Mouse (Mus musculus) embryonic facial prominence, embryonic 11.5 days (tissue): ENCODE measurements around the gene Ube2t. TPM values are rescaled to one million over a fixed set of nuclear protein-coding genes. Genes with fewer than 3 reads are reported as not detected.

Source experiments
- ATAC-seq: fragments of 200-750 bp; cut with Nextera tagmentation; replicated peaks from 2 replicates; pipeline ENCODE4 v1.8.0; 2017; ENCODE audit warnings: low read depth; ENCODE audit not compliant: insufficient number of reproducible peaks, low FRiP score, low TSS enrichment
- DNase-seq: peaks from one replicate; pipeline ENCODE4 v3.0.0-alpha.2; 2015; ENCODE audit warnings: low spot score
- H3K27ac ChIP-seq: fragments of 300-500 bp; sonication (generic); replicated peaks from 2 replicates; pipeline ENCODE4 v1.5.1; 2014; ENCODE audit warnings: mild to moderate bottlenecking, low read depth, low read length, control low read depth
- H3K27me3 ChIP-seq: fragments of 300-500 bp; sonication (generic); 2 replicates; pipeline ENCODE4 v1.6.1; 2014; ENCODE audit warnings: mild to moderate bottlenecking, low read length, moderate library complexity, mixed read lengths; ENCODE audit not compliant: control insufficient read depth, insufficient read depth
- H3K36me3 ChIP-seq: fragments of 300-500 bp; sonication (generic); replicated peaks from 2 replicates; pipeline ENCODE4 v1.6.1; 2014; ENCODE audit warnings: low read depth, mild to moderate bottlenecking, low read length, moderate library complexity, mixed read lengths; ENCODE audit not compliant: control insufficient read depth, insufficient read depth
- H3K4me1 ChIP-seq: fragments of 300-500 bp; sonication (generic); 2 replicates; pipeline ENCODE4 v1.6.1; 2014; ENCODE audit warnings: low read length, mixed read lengths; ENCODE audit not compliant: control insufficient read depth, insufficient read depth
- H3K4me2 ChIP-seq: fragments of 300-500 bp; sonication (generic); 2 replicates; pipeline ENCODE4 v1.6.1; 2014; ENCODE audit warnings: low read depth, mild to moderate bottlenecking, control low read depth, low read length, moderate library complexity
- H3K4me3 ChIP-seq: fragments of 300-500 bp; sonication (generic); 2 replicates; pipeline ENCODE4 v1.5.1; 2014; ENCODE audit warnings: low read depth, low read length, control low read depth
- H3K9ac ChIP-seq: fragments of 300-500 bp; sonication (generic); replicated peaks from 2 replicates; pipeline ENCODE4 v1.6.1; 2014; ENCODE audit warnings: mild to moderate bottlenecking, control low read depth, low read length
- H3K9me3 ChIP-seq: fragments of 300-500 bp; sonication (generic); replicated peaks from 2 replicates; pipeline ENCODE4 v1.6.1; 2016; ENCODE audit warnings: mild to moderate bottlenecking, low read length, inconsistent platforms, mixed read lengths; ENCODE audit not compliant: control insufficient read depth
- WGBS: fragments of 180-500 bp; shearing (Covaris S2); extraction: QIAGEN DNeasy Blood & Tissue Kit; methylation state at CpG from one replicate; pipeline ENCODE4 v1.1.7; 2014; 5-methylcytosine and 5-hydroxymethylcytosine counted together
- polyA plus RNA-seq: library from polyadenylated mRNA; unstranded; fragments of >200 nt; fragmentation: Nextera tagmentation; extraction: Ambion mirVana; gene quantifications from 2 replicates; pipeline ENCODE4 v1.2.1, GENCODE M21; 2014

Gene Ube2t
- 44.8 and 46.4 TPM in 2 replicates for polyA plus RNA-seq

- Histone ChIP-seq H3K4me1 (no peaks in the 10 kb centered on the region), H3K9me3 (no peaks in the 10 kb centered on the region), H3K4me3 (peak within 1 kb of the TSS; percentile 69), H3K27ac (no peak within 1 kb of the TSS), H3K27me3 (no peaks in the 10 kb centered on the region), H3K36me3 (no peaks in the 10 kb centered on the region), H3K9ac (peak within 1 kb of the TSS; percentile 69), H3K4me2 (peak within 1 kb of the TSS; percentile 52)
- ATAC-seq = peak; percentile 95
- peak; percentile 98 for DNase-seq
- 2% methylated on average over 50 of the region's 50 CpGs for WGBS
These were observed at the start of gene Ube2t for GRCm38 (mm10) chr1:134962053-134962803. Ube2t (plus strand) TSS chr1:134962565.

GRCm38 (mm10) chr1:134913535-134913934 lies 48.8 kb upstream of the Ube2t start:
- no peaks in the 10 kb centered on the region for H3K4me1 ChIP-seq
- DNase-seq (no peak), ATAC-seq (no peak)
- 95% methylated on average over 4 of the region's 4 CpGs for WGBS
- H3K36me3 ChIP-seq = no peaks in the 10 kb centered on the region
- no peak overlapping the region for H3K9ac ChIP-seq
- no peak overlapping the region for H3K4me2 ChIP-seq
- no peaks in the 10 kb centered on the region for H3K27me3 ChIP-seq
- no peaks in the 10 kb centered on the region for H3K9me3 ChIP-seq
- H3K4me3 ChIP-seq = no peak overlapping the region
- no peak overlapping the region for H3K27ac ChIP-seq

DNA sequence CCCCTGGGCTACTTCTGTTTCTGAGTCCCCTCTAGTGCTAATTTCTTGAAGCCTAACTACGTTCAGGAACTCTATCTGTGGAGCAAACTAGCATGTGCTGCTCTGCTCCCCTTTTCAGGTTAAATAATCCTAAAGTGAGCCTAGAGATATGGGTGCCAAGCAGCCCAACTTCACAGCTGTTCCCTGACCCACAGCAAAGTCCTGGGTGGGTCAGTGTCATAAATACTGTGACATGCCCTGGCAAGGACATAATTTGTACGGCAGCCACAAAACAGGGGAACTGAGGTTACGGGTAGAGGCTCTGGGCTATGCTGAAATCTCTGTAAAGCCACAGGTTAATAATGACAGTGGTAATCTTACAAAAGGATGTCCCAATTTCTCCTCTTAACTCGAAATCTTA lies 46.9 kb upstream of the Ube2t start:
- Histone ChIP-seq H3K9ac (no peak overlapping the region), H3K4me2 (no peak overlapping the region), H3K4me1 (no peaks in the 10 kb centered on the region), H3K36me3 (no peaks in the 10 kb centered on the region), H3K9me3 (no peaks in the 10 kb centered on the region), H3K27ac (no peak overlapping the region), H3K4me3 (no peak overlapping the region), H3K27me3 (no peaks in the 10 kb centered on the region)
- ATAC-seq (no peak), DNase-seq (no peak)
- WGBS = 80% methylated on average over 4 of the region's 4 CpGs

GRCm38 (mm10) chr1:134919010-134919409 lies 43.4 kb upstream of the Ube2t start:
- H3K4me3 ChIP-seq = no peak overlapping the region
- no peaks in the 10 kb centered on the region for H3K27me3 ChIP-seq
- DNase-seq (no peak), ATAC-seq (no peak)
- WGBS = 83% methylated on average over 6 of the region's 6 CpGs
- H3K36me3 ChIP-seq = no peaks in the 10 kb centered on the region
- H3K9ac ChIP-seq = no peak overlapping the region
- no peaks in the 10 kb centered on the region for H3K9me3 ChIP-seq
- no peaks in the 10 kb centered on the region for H3K4me1 ChIP-seq
- H3K27ac ChIP-seq = no peak overlapping the region
- H3K4me2 ChIP-seq = no peak overlapping the region

- Histone ChIP-seq H3K4me3 (no peak overlapping the region), H3K27me3 (no peaks in the 10 kb centered on the region), H3K4me1 (no peaks in the 10 kb centered on the region), H3K4me2 (no peak overlapping the region), H3K9ac (no peak overlapping the region), H3K27ac (no peak overlapping the region), H3K9me3 (no peaks in the 10 kb centered on the region), H3K36me3 (no peaks in the 10 kb centered on the region)
- peak; percentile 31 for DNase-seq
- WGBS = 35% methylated on average over 7 of the region's 7 CpGs
- no peak for ATAC-seq
These were observed 29.9 kb upstream of the Ube2t start for GRCm38 (mm10) chr1:134932431-134932830.

- no peaks in the 10 kb centered on the region for H3K9me3 ChIP-seq
- H3K27me3 ChIP-seq = no peaks in the 10 kb centered on the region
- H3K27ac ChIP-seq = no peak overlapping the region
- ATAC-seq = no peak
- no peak for DNase-seq
- no peak overlapping the region for H3K9ac ChIP-seq
- no peaks in the 10 kb centered on the region for H3K36me3 ChIP-seq
- no peak overlapping the region for H3K4me2 ChIP-seq
- H3K4me1 ChIP-seq = no peaks in the 10 kb centered on the region
- WGBS = 85% methylated on average over 6 of the region's 6 CpGs
- no peak overlapping the region for H3K4me3 ChIP-seq
These were observed 26.0 kb upstream of the Ube2t start for GRCm38 (mm10) chr1:134936335-134936734.

GRCm38 (mm10) chr1:134938233-134938632 lies 24.1 kb upstream of the Ube2t start:
- no peak overlapping the region for H3K4me3 ChIP-seq

GRCm38 (mm10) chr1:134940863-134941262 lies 21.5 kb upstream of the Ube2t start:
- 57% methylated on average over 4 of the region's 4 CpGs for WGBS
- H3K9ac ChIP-seq = no peak overlapping the region
- no peak overlapping the region for H3K27ac ChIP-seq
- H3K4me1 ChIP-seq = no peaks in the 10 kb centered on the region
- no peak for DNase-seq
- no peaks in the 10 kb centered on the region for H3K9me3 ChIP-seq
- H3K36me3 ChIP-seq = no peaks in the 10 kb centered on the region
- H3K4me2 ChIP-seq = no peak overlapping the region
- ATAC-seq = no peak
- no peaks in the 10 kb centered on the region for H3K27me3 ChIP-seq
- no peak overlapping the region for H3K4me3 ChIP-seq

More at GRCm38 (mm10) chr1:134938233-134938632, 24.1 kb upstream of the Ube2t start:
- Histone ChIP-seq H3K27ac (no peak overlapping the region), H3K27me3 (no peaks in the 10 kb centered on the region), H3K4me2 (no peak overlapping the region), H3K9ac (no peak overlapping the region), H3K4me1 (no peaks in the 10 kb centered on the region), H3K36me3 (no peaks in the 10 kb centered on the region), H3K9me3 (no peaks in the 10 kb centered on the region)
- DNase-seq = no peak
- WGBS = 89% methylated on average over 1 of the region's 1 CpGs
- ATAC-seq = no peak
